Mouse (Mus musculus): ENCODE results near the gene Wdfy2. TPM values are rescaled to one million over a fixed set of nuclear protein-coding genes. Genes with fewer than 3 reads are reported as not detected.
"Not testable (repeated sequence)": the region's sequence is repeated elsewhere in the genome, so short reads cannot be mapped to it uniquely, and the experiment has no call there.

Wdfy2 gene
- polyA plus RNA-seq, 1 experiment from 2014 or later, result 14.8 TPM

GRCm38 (mm10) chr14:62884639-62885038 is 47.2 kb downstream of the Wdfy2 start:
- H3K27ac ChIP-seq (replicated peaks), result peak overlapping the region; percentile 42; the same call in 1 of the 2 replicates

GRCm38 (mm10) chr14:62885146-62885545 is 47.7 kb downstream of the Wdfy2 start:
- Histone ChIP-seq H3K4me1 (peaks cover 25% of the 10 kb centered on the region), H3K27me3 (ENCODE audit: low read depth, poor library complexity, severe bottlenecking) (no peaks in the 10 kb centered on the region), H3K36me3 (0 out of 2 replicates have a peak, but pooled peaks cover 3% of the 10 kb centered on the region), H3K27ac (replicated peaks) (peak overlapping the region; percentile 42; the same call in 1 of the 2 replicates), H3K4me3 (no peak overlapping the region), H3K9me3 (replicated peaks) (no peaks in the 10 kb centered on the region)
- DNase-seq (ENCODE audit: low spot score), result no peak
- 93% methylated on average over 2 of the region's 2 CpGs for WGBS

More at GRCm38 (mm10) chr14:62884639-62885038, 47.2 kb downstream of the Wdfy2 start:
- Histone ChIP-seq H3K27me3 (ENCODE audit: low read depth, poor library complexity, severe bottlenecking) (no peaks in the 10 kb centered on the region), H3K4me1 (peaks cover 31% of the 10 kb centered on the region), H3K4me3 (no peak overlapping the region), H3K9me3 (replicated peaks) (no peaks in the 10 kb centered on the region), H3K36me3 (0 out of 2 replicates have a peak, but pooled peaks cover 3% of the 10 kb centered on the region)
- no peak for DNase-seq (ENCODE audit: low spot score)
- 91% methylated on average over 1 of the region's 1 CpGs for WGBS

GRCm38 (mm10) chr14:62891401-62891800 is 53.9 kb downstream of the Wdfy2 start:
- no peaks in the 10 kb centered on the region for H3K9me3 ChIP-seq (replicated peaks)
- no peaks in the 10 kb centered on the region for H3K27me3 ChIP-seq (ENCODE audit: low read depth, poor library complexity, severe bottlenecking)
- H3K36me3 ChIP-seq, result 0 out of 2 replicates have a peak, but pooled peaks cover 3% of the 10 kb centered on the region
- no peak overlapping the region for H3K27ac ChIP-seq (replicated peaks)
- 91% methylated on average over 3 of the region's 3 CpGs for WGBS
- no peak for DNase-seq (ENCODE audit: low spot score)
- H3K4me1 ChIP-seq, result peaks cover 16% of the 10 kb centered on the region
- H3K4me3 ChIP-seq, result no peak overlapping the region

- Histone ChIP-seq H3K27me3 (ENCODE audit: low read depth, poor library complexity, severe bottlenecking) (no peaks in the 10 kb centered on the region), H3K27ac (replicated peaks) (no peak overlapping the region; the same call in 1 of the 2 replicates), H3K36me3 (0 out of 2 replicates have a peak, but pooled peaks cover 3% of the 10 kb centered on the region), H3K4me3 (no peak overlapping the region), H3K4me1 (peaks cover 16% of the 10 kb centered on the region), H3K9me3 (replicated peaks) (no peaks in the 10 kb centered on the region)
- DNase-seq (ENCODE audit: low spot score), result no peak
- WGBS, result 84% methylated on average over 8 of the region's 8 CpGs
Measured at GRCm38 (mm10) chr14:62892771-62893641, 55.5 kb downstream of the Wdfy2 start.

- not testable (repeated sequence) for DNase-seq (ENCODE audit: low spot score); H3K9me3 ChIP-seq (replicated peaks); H3K27me3 ChIP-seq (ENCODE audit: low read depth, poor library complexity, severe bottlenecking); H3K36me3 ChIP-seq; H3K4me3 ChIP-seq; H3K27ac ChIP-seq (replicated peaks)
- WGBS, result 84% methylated on average over 5 of the region's 5 CpGs
- peaks cover 16% of the 10 kb centered on the region for H3K4me1 ChIP-seq
Measured at GRCm38 (mm10) chr14:62893642-62894180, 56.2 kb downstream of the Wdfy2 start.

GRCm38 (mm10) chr14:62894924-62895840 is 57.7 kb downstream of the Wdfy2 start:
- WGBS, result 92% methylated on average over 8 of the region's 8 CpGs
- Histone ChIP-seq H3K4me3 (no peak overlapping the region), H3K4me1 (peaks cover 16% of the 10 kb centered on the region), H3K27ac (replicated peaks) (no peak overlapping the region), H3K9me3 (replicated peaks) (no peaks in the 10 kb centered on the region), H3K27me3 (ENCODE audit: low read depth, poor library complexity, severe bottlenecking) (no peaks in the 10 kb centered on the region), H3K36me3 (no peaks in the 10 kb centered on the region)
- no peak for DNase-seq (ENCODE audit: low spot score)

- Histone ChIP-seq H3K4me1 (peaks cover 12% of the 10 kb centered on the region), H3K27me3 (ENCODE audit: low read depth, poor library complexity, severe bottlenecking) (no peaks in the 10 kb centered on the region), H3K36me3 (peaks cover 5% of the 10 kb centered on the region; the same call in 1 of the 2 replicates), H3K27ac (replicated peaks) (no peak overlapping the region), H3K4me3 (no peak overlapping the region), H3K9me3 (replicated peaks) (no peaks in the 10 kb centered on the region)
- WGBS, result 86% methylated on average over 6 of the region's 6 CpGs
- DNase-seq (ENCODE audit: low spot score), result no peak
Measured at GRCm38 (mm10) chr14:62898061-62898460, 60.6 kb downstream of the Wdfy2 start.

GRCm38 (mm10) chr14:62907888-62908287 is 70.4 kb downstream of the Wdfy2 start:
- peaks cover 7% of the 10 kb centered on the region; the same call in 1 of the 2 replicates for H3K36me3 ChIP-seq
- H3K9me3 ChIP-seq (replicated peaks), result no peaks in the 10 kb centered on the region
- H3K4me1 ChIP-seq, result peaks cover 6% of the 10 kb centered on the region; the same call in 1 of the 2 replicates
- WGBS, result 95% methylated on average over 2 of the region's 2 CpGs
- H3K27ac ChIP-seq (replicated peaks), result no peak overlapping the region
- DNase-seq (ENCODE audit: low spot score), result no peak
- no peak overlapping the region for H3K4me3 ChIP-seq
- no peaks in the 10 kb centered on the region for H3K27me3 ChIP-seq (ENCODE audit: low read depth, poor library complexity, severe bottlenecking)

GRCm38 (mm10) chr14:62908550-62908949 is 71.1 kb downstream of the Wdfy2 start:
- Histone ChIP-seq H3K36me3 (peaks cover 7% of the 10 kb centered on the region; the same call in 1 of the 2 replicates), H3K27ac (replicated peaks) (no peak overlapping the region), H3K27me3 (ENCODE audit: low read depth, poor library complexity, severe bottlenecking) (no peaks in the 10 kb centered on the region), H3K4me3 (no peak overlapping the region), H3K4me1 (peaks cover 6% of the 10 kb centered on the region; the same call in 1 of the 2 replicates), H3K9me3 (replicated peaks) (no peaks in the 10 kb centered on the region)
- DNase-seq (ENCODE audit: low spot score), result no peak
- 93% methylated on average over 5 of the region's 5 CpGs for WGBS

- Histone ChIP-seq H3K9me3 (replicated peaks) (no peaks in the 10 kb centered on the region), H3K4me1 (peaks cover 6% of the 10 kb centered on the region; the same call in 1 of the 2 replicates)
- WGBS, result 83% methylated on average over 4 of the region's 4 CpGs
Measured at GRCm38 (mm10) chr14:62910859-62911258, 73.4 kb downstream of the Wdfy2 start.

GRCm38 (mm10) chr14:62915146-62915685 is 77.7 kb downstream of the Wdfy2 start:
- Histone ChIP-seq H3K36me3 (no peaks in the 10 kb centered on the region), H3K9me3 (replicated peaks) (no peaks in the 10 kb centered on the region), H3K27me3 (ENCODE audit: low read depth, poor library complexity, severe bottlenecking) (no peaks in the 10 kb centered on the region), H3K27ac (replicated peaks) (no peak overlapping the region), H3K4me3 (no peak overlapping the region), H3K4me1 (no peaks in the 10 kb centered on the region)
- 92% methylated on average over 6 of the region's 6 CpGs for WGBS
- DNase-seq (ENCODE audit: low spot score), result no peak

More at GRCm38 (mm10) chr14:62910859-62911258, 73.4 kb downstream of the Wdfy2 start:
- H3K4me3 ChIP-seq, result no peak overlapping the region
- H3K36me3 ChIP-seq, result peaks cover 7% of the 10 kb centered on the region; the same call in 1 of the 2 replicates
- DNase-seq (ENCODE audit: low spot score), result no peak
- no peak overlapping the region for H3K27ac ChIP-seq (replicated peaks)
- no peaks in the 10 kb centered on the region for H3K27me3 ChIP-seq (ENCODE audit: low read depth, poor library complexity, severe bottlenecking)
